Mouse (Mus musculus): ENCODE measurements around the gene Dnlz. TPM values are rescaled to one million over a fixed set of nuclear protein-coding genes. Genes with fewer than 3 reads are reported as not detected.

Dnlz gene
- polyA plus RNA-seq, 1 experiment from 2014 or later, result 17.0 TPM

DNA sequence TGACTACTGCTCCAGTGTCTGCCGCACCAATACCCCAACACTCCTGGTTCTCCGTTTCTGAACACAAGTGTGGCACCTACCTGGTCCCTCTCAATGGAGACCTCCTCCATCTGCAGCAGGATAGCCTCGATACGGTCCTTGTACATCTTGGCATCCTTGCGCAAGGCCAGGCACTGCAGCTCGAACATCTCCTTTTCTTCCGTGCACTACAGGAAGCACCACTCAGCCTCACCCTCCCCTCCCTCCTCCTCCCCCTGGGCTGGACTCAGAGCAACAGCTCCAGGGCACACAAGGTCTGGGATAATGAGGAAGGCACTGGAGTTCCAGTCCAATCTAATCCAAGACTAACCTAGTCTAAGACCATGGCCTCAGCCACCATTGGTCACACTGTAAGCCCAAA, 4.8 kb upstream of the Dnlz start:
- no peaks in the 10 kb centered on the region for H3K27me3 ChIP-seq (replicated peaks)
- H3K9me3 ChIP-seq (replicated peaks), result no peaks in the 10 kb centered on the region
- H3K4me3 ChIP-seq, result no peak overlapping the region
- H3K9ac ChIP-seq, result no peak overlapping the region
- no peak for ATAC-seq
- H3K36me3 ChIP-seq, result no peaks in the 10 kb centered on the region
- no peak overlapping the region for H3K27ac ChIP-seq
- peaks cover 14% of the 10 kb centered on the region for H3K4me1 ChIP-seq
- H3K4me2 ChIP-seq, result no peak overlapping the region
- 61% methylated on average over 7 of the region's 7 CpGs for WGBS (ENCODE audit: insufficient replicate concordance)

DNA sequence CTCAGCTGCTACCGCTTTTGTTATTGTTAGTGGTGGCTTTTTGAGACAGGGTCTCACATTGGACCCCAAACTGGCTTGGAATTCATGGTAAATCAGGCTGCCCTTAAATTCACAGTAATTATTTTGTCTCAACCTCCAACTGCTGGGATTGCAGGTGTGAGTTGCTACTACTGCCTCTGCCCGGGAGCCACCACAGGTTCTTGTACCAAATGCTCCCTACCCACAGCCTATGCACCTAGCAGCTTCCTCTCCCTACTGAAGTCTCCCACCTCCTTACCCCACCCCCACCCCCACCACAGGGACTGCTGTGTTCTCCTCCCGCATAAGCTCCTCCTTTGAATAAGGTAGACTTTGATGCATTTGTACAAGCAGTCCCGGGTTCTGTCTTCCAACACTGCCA, 4.3 kb upstream of the Dnlz start:
- Histone ChIP-seq H3K9ac (no peak overlapping the region), H3K27ac (no peak overlapping the region), H3K4me2 (no peak overlapping the region), H3K36me3 (no peaks in the 10 kb centered on the region), H3K4me1 (peaks cover 16% of the 10 kb centered on the region), H3K27me3 (replicated peaks) (no peaks in the 10 kb centered on the region), H3K4me3 (no peak overlapping the region), H3K9me3 (replicated peaks) (no peaks in the 10 kb centered on the region)
- WGBS (ENCODE audit: insufficient replicate concordance), result 74% methylated on average over 4 of the region's 4 CpGs
- no peak for ATAC-seq

DNA sequence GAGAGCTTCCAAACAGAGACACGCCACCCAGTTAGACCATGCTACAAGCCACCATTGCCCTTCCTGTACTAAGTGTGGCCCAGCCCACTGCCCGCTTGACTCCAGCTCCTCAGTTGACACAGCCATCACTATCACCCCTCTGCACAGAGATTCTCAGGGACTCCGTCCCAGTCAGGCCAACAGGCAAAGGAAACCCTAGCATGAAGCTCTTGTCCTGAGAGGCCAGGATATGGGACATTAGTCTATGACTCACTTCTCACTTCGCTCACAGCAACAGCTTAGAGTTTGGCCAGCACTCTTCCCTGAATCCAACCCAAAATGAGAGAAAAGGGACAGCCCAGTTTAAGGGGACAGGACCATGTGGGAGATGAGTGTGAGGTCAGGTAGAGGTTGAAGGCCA, 2.5 kb upstream of the Dnlz start:
- 68% methylated on average over 4 of the region's 4 CpGs for WGBS (ENCODE audit: insufficient replicate concordance)
- H3K4me2 ChIP-seq, result no peak overlapping the region

GRCm38 (mm10) chr2:26353066-26353980, 1.4 kb upstream of the Dnlz start:
- H3K4me3 ChIP-seq, result peak overlapping the region; percentile 81; the same call in 1 of the 2 replicates
- H3K4me1 ChIP-seq, result peaks cover 32% of the 10 kb centered on the region
- peak overlapping the region; percentile 94 for H3K4me2 ChIP-seq
- H3K9me3 ChIP-seq (replicated peaks), result no peaks in the 10 kb centered on the region
- peaks cover 19% of the 10 kb centered on the region for H3K36me3 ChIP-seq
- 78% methylated on average over 11 of the region's 11 CpGs for WGBS (ENCODE audit: insufficient replicate concordance)
- peak overlapping the region; percentile 79 for H3K9ac ChIP-seq
- ATAC-seq, result no peak
- no peak overlapping the region for H3K27ac ChIP-seq
- no peaks in the 10 kb centered on the region for H3K27me3 ChIP-seq (replicated peaks)

More for the DNA sequence above, 2.5 kb upstream of the Dnlz start:
- Histone ChIP-seq H3K36me3 (peaks cover 11% of the 10 kb centered on the region), H3K27ac (no peak overlapping the region), H3K4me1 (peaks cover 31% of the 10 kb centered on the region), H3K9ac (no peak overlapping the region), H3K9me3 (replicated peaks) (no peaks in the 10 kb centered on the region), H3K27me3 (replicated peaks) (no peaks in the 10 kb centered on the region), H3K4me3 (no peak overlapping the region)
- no peak for ATAC-seq

DNA sequence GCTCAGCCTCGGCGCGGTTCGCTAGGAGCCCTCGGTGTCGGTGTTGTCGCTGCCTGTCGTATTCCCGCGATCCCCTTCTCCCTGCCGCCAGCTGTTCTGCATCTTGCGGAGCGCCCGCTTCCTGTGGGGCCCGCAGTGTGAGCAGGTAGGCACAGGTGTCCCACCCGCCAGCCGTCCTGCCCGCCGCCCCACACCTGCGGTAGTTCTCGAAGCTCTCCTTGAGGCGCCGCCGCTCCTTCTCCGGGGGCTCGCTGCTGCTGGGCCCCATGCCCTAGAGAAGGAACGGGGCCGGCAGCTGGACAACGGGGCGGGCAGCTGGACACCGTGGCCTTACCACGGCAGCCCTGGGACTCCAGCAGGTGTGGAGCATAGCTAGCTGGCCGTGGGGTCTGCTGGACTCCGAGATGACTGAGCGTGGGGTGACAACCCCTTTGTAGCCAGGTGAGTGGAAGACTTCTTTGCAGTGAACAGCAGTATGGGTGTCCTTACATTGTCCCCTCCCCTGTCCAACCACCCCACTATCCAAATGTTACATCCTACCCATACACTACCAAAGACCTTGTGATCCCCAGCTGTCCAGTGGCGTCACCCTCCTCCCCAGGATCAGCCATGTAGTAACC, 491 bp upstream of the Dnlz start:
- H3K36me3 ChIP-seq, result peaks cover 25% of the 10 kb centered on the region
- peak overlapping the region; percentile 81 for H3K4me3 ChIP-seq
- H3K9me3 ChIP-seq (replicated peaks), result no peaks in the 10 kb centered on the region
- H3K4me1 ChIP-seq, result peaks cover 37% of the 10 kb centered on the region
- H3K4me2 ChIP-seq, result peak overlapping the region; percentile 94
- peak; percentile 25; the same call in 1 of the 2 replicates for ATAC-seq
- no peaks in the 10 kb centered on the region for H3K27me3 ChIP-seq (replicated peaks)
- H3K27ac ChIP-seq, result peak overlapping the region; percentile 77
- H3K9ac ChIP-seq, result peak overlapping the region; percentile 79
- 5% methylated on average over 36 of the region's 36 CpGs for WGBS (ENCODE audit: insufficient replicate concordance)

GRCm38 (mm10) chr2:26348241-26348640, 3.7 kb downstream of the Dnlz start:
- H3K9ac ChIP-seq, result no peak overlapping the region
- H3K27ac ChIP-seq, result no peak overlapping the region
- 64% methylated on average over 6 of the region's 6 CpGs for WGBS (ENCODE audit: insufficient replicate concordance)
- H3K4me1 ChIP-seq, result peaks cover 38% of the 10 kb centered on the region
- H3K4me3 ChIP-seq, result no peak overlapping the region
- no peaks in the 10 kb centered on the region for H3K27me3 ChIP-seq (replicated peaks)
- peaks cover 35% of the 10 kb centered on the region for H3K36me3 ChIP-seq
- H3K4me2 ChIP-seq, result no peak overlapping the region
- no peak for ATAC-seq
- no peaks in the 10 kb centered on the region for H3K9me3 ChIP-seq (replicated peaks)

DNA sequence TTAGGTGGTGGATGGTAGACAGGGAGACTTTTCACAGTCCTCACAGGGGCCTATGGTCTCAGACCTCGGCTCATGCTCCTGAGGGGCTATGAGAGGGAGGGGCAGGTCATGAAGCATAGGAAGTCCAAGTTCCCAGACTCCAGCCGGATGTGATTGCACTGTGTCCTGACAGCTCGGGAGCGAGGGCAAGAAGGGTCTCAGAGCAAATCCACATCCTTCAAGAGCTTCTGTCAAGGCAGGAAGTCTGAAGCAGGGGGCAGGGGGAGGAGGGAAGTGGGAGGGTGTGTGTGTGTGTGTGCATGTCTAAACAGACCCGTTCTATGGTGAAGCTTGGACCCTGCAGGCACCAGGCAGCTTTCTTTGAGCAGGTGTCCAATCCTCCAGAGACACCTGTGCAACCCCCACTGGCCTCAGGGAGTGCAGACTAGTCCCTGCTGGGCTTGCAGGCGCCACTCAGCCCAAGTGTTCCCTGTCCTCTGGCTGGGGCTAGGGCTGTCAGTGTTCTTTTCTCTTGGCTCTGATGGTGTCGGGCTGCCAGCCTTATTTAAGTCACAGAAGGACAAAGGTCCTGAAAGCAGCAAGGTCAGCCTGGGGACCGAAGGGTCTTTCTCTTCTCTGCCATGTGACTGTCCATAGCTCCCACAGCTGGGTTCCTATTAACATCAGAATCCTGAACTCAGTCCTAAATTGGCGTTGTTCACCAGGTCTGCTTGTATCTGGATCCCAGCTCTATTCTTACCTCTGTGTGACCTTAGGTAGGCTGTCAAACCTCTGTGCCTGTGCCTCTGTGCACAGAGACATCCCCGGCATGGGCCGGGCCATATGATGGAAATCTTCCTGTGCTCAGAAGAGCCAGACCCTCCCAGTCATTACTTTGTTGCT, 9.1 kb downstream of the Dnlz start:
- H3K27ac ChIP-seq, result peak overlapping the region; percentile 55
- no peak overlapping the region for H3K9ac ChIP-seq
- peaks cover 27% of the 10 kb centered on the region for H3K4me1 ChIP-seq
- no peak overlapping the region for H3K4me3 ChIP-seq
- no peak overlapping the region for H3K4me2 ChIP-seq
- 56% methylated on average over 11 of the region's 11 CpGs for WGBS (ENCODE audit: insufficient replicate concordance)
- H3K27me3 ChIP-seq (replicated peaks), result no peaks in the 10 kb centered on the region
- peaks cover 18% of the 10 kb centered on the region for H3K36me3 ChIP-seq
- 0 out of 2 replicates have a peak, but pooled peaks have one; percentile 30 for ATAC-seq
- H3K9me3 ChIP-seq (replicated peaks), result no peaks in the 10 kb centered on the region

- no peak overlapping the region for H3K4me3 ChIP-seq
- H3K4me1 ChIP-seq, result peaks cover 26% of the 10 kb centered on the region
- H3K27ac ChIP-seq, result peak overlapping the region; percentile 55
- no peak overlapping the region for H3K9ac ChIP-seq
- peaks cover 16% of the 10 kb centered on the region; the same call in 1 of the 2 replicates for H3K36me3 ChIP-seq
- peak; percentile 34 for ATAC-seq
- H3K9me3 ChIP-seq (replicated peaks), result no peaks in the 10 kb centered on the region
- H3K27me3 ChIP-seq (replicated peaks), result no peaks in the 10 kb centered on the region
- WGBS (ENCODE audit: insufficient replicate concordance), result 76% methylated on average over 10 of the region's 10 CpGs
- no peak overlapping the region for H3K4me2 ChIP-seq
These were observed 9.9 kb downstream of the Dnlz start for GRCm38 (mm10) chr2:26342044-26342443.

DNA sequence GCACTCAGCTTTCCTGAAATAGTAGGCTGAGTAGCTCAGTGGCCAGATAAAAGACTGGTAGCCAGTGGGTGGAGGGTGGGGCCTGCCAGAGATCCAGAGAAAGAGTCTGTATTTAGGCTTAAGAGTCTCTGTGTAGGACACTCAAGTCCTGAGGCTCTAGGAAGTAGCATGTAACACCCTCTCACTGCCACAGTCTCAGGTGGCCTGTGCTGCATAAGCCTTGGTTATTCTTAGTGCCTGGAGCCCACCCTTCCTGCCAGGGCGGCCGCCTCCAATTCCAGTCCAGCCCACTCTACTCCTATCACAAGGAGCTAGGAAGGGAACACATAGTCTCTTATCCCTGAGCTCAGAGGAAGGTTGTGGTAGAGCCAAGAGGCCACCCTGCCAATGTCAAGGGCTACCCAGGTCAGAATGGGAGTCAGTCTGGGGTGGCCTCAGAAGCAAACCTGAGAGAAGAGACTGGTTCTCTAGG, 10.4 kb downstream of the Dnlz start:
- peaks cover 26% of the 10 kb centered on the region for H3K4me1 ChIP-seq
- H3K9ac ChIP-seq, result no peak overlapping the region
- H3K36me3 ChIP-seq, result peaks cover 16% of the 10 kb centered on the region; the same call in 1 of the 2 replicates
- peak overlapping the region; percentile 55 for H3K27ac ChIP-seq
- H3K27me3 ChIP-seq (replicated peaks), result no peaks in the 10 kb centered on the region
- H3K4me3 ChIP-seq, result no peak overlapping the region
- H3K4me2 ChIP-seq, result no peak overlapping the region
- no peaks in the 10 kb centered on the region for H3K9me3 ChIP-seq (replicated peaks)
- ATAC-seq, result no peak
- 67% methylated on average over 2 of the region's 2 CpGs for WGBS (ENCODE audit: insufficient replicate concordance)

- WGBS (ENCODE audit: insufficient replicate concordance), result 79% methylated on average over 5 of the region's 5 CpGs
- H3K4me2 ChIP-seq, result no peak overlapping the region
- H3K4me3 ChIP-seq, result no peak overlapping the region
- no peak overlapping the region for H3K9ac ChIP-seq
- no peaks in the 10 kb centered on the region for H3K27me3 ChIP-seq (replicated peaks)
- no peak for ATAC-seq
- no peaks in the 10 kb centered on the region for H3K9me3 ChIP-seq (replicated peaks)
- H3K36me3 ChIP-seq, result 0 out of 2 replicates have a peak, but pooled peaks cover 6% of the 10 kb centered on the region
- H3K27ac ChIP-seq, result no peak overlapping the region
- peaks cover 26% of the 10 kb centered on the region for H3K4me1 ChIP-seq
These were observed 12.7 kb downstream of the Dnlz start for GRCm38 (mm10) chr2:26339204-26339551.

- Histone ChIP-seq H3K9me3 (replicated peaks) (no peaks in the 10 kb centered on the region), H3K27me3 (replicated peaks) (no peaks in the 10 kb centered on the region), H3K36me3 (0 out of 2 replicates have a peak, but pooled peaks cover 6% of the 10 kb centered on the region), H3K9ac (no peak overlapping the region), H3K27ac (no peak overlapping the region), H3K4me3 (no peak overlapping the region), H3K4me2 (no peak overlapping the region), H3K4me1 (peaks cover 26% of the 10 kb centered on the region)
- 72% methylated on average over 10 of the region's 13 CpGs for WGBS (ENCODE audit: insufficient replicate concordance)
- no peak for ATAC-seq
These were observed 13.4 kb downstream of the Dnlz start for GRCm38 (mm10) chr2:26338302-26339203.
